Mouse (Mus musculus) telencephalon, adult 2 months (tissue): ENCODE data around the gene Rapgef4.

Source experiments
- DNase-seq: peaks from one replicate; pipeline ENCODE4 v3.0.0-alpha.2; 2011; ENCODE audit warnings: low read depth, low spot score

Rapgef4 gene

DNA sequence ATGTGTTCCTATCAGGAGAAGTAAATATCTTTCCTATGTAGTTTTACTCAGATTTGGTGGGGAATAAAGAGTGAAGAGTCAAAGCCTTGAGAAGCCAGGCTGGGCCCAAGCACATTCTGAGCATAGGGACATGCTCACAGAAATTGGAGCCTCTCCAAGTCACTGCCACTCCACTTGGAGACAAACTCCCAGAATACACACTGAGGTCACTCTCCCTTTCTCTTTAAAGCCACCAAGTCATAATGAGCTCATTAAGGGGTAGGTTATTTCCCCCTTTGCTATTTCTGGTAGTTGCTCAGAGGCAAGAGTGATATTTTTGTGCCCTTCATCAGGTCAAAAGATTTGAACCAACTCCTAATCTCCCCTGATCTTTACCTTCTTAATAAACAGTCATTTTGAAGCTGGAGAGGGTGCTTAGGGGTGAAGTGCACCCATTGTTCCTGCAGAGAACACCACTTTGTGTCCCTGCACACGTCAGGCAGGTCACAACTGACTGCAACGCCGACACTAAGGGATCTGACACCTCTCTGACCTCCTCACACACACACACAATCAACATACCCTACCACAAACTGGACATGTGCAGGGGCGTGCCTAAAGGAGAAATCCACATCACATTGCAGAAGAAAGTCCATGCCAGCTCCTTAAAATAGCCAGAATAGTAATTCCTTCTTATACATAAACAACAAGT is 288.8 kb downstream of the Rapgef4 start:
- no peak for DNase-seq

DNA sequence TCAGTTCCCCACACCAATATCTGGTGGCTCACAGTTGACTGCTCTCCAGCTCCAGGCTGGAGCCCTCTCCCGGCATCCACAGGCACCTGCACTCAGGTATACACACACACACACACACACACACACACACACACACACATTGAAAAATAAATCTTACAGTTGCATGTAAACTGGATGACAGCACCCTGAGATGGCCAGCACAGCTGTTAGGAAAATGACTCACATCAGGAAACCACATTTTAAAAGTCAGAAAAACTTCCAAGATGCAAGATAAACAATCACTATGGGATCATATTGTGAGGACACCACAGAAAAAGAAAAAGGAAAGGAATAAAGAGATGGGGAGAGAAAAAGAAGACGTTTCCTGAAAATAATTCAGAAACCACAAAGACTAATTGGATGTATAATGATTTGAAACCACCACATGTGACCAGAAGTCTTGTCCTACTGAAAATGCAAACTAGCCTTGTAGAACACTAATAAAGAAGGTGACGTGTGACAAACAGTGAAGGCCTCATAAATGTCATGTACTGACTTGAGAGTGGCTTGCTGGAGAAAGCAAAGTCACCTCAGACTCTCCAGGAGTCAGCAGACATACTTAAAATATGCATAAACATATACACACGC is 297.3 kb downstream of the Rapgef4 start:
- DNase-seq, result no peak

DNA sequence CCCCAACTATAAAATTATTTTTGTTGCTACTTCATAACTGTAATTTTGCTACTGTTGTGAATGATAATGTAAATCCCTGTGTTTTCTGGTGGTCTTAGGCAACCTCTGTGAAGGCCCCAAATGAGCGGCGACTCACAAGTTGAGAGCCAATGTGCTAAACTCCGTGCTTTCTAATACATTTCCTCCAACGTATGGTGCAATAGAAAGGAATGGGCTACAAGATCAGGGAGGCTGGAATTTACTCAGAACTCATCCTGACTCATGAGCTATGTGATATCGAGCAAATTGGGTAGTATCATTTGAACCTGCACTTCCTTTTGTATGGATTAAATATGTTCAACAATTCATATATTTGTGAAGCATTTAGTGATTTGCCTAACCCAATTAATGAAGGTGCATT is 299.5 kb downstream of the Rapgef4 start:
- DNase-seq, result no peak

DNA sequence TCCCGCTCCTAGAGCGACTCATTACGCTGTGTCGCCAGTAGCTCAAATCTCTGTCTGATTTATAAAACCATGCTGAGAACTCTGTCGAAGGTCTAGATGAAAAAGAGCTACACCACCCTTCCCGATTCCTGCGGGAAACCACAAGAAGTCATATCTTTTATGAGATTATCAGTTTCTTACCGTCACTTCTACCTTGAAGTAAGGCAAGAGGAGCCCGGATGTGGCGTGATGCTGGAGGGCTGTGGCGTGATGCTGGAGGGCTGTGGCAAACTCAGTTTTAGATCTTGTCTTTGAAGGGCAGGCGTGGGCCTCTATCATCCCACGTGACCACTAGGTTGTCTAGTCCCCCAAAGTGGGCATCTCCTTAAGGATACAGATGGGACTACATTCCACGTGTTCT is 300.9 kb downstream of the Rapgef4 start:
- DNase-seq, result no peak

DNA sequence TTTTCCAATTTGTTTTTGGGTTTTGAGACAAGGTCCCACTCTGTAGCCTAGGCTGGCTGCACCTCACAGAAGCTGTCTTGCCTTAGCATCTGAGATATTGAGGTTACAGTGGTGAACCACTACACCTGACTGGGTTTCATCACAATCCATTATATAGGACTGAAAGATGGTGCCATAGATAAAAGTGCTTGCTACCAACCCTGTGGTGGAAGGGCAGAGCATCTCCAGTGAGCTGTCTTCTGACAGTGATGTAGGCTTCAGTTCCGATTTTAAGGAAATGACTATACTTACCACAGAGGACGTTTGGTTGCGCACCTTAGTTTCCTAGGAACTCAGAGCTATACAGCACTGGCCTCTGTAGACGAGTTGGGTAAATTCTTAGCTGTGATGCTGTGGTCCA is 301.7 kb downstream of the Rapgef4 start:
- no peak for DNase-seq

DNA sequence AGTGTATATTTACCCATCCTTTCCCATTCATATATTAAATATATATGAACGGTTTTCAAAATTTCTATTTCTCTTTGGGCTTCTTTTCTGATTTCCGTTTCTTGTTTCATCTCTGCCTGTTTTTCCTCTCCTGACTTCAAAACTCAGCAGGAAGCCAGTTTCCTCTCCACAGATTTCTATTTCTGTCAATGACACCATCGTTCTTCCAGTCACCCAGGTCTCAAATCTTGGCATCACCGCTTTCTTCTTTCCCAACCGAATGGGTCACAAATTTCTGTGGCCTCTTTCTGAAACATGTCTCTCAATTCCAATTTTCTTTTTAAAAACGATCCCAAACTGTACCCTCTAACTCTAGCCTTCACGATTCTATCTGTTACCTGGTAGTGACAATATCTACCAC is 303.6 kb downstream of the Rapgef4 start:
- DNase-seq, result no peak

DNA sequence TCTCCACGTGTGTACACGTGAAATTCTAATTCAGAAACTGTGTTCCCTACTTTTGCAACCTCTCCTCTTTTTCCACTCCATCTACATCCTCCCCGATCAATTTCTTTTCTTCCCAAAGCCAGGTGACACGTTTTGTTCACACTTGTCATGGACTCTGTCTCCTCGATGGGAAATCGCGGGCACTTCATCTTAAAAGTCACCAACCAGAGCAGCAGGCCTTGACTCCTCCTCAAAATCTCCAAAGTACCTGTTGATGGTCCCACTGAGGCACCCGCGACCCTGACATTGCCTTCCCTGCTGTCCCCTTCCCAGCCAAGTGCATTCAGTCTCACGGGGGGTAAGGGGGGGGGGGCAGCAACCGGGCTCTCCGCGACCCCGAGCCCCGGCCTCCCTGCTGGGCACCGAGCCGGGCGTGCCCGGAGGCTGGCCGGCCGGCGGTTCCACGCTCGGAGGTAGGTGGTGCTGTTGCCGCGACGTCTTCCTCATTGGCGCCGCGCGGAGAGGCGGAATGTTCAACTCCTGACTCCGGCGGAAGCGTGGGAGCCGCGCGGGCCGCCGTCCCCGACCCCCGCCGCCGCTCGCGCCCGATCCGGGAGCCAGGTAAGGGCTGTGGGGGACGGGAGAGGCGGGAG is 304.3 kb downstream of the Rapgef4 start, which contains the start of gene Map3k20:
TSS of gene Map3k20 (plus strand) at position 382 of the 632 bp plus-strand sequence.
- no peak for DNase-seq

DNA sequence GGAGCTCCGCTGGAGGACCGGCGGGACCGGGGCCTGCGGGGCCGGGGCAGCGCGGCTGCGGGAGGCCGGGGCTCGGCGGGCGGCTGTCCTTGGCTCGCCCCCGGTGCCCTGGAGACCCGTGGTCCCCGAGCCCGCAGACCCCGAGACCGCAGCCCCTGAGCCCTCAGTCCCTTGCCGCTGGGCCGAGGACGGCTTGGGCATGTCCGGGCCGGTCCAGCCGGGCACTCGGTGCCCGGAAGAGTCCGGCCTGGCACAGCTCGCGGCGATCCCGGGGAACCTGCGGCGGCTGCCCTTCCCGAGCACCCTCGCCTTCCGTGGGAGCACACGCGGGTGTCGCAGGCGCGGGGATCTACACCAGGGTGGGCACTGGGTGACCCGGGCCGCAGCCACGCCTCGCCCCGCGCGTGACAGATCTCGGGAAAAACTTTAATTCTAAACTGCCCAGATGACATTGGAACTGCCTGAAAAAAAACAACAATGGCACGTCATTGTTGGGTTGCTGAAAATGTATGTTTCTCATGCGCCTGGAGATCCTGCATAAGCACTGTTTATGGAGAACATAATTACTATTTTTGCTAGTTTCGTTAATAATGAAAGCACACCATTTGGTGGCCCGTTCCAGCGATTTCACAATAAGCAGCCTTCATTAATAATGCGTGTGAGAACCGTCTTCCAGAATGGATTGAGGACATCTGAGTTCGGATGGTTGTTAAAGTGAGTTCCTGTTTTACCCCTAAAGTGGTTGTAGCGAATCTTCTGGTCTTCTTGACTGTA is 305.0 kb downstream of the Rapgef4 start:
- DNase-seq, result no peak

DNA sequence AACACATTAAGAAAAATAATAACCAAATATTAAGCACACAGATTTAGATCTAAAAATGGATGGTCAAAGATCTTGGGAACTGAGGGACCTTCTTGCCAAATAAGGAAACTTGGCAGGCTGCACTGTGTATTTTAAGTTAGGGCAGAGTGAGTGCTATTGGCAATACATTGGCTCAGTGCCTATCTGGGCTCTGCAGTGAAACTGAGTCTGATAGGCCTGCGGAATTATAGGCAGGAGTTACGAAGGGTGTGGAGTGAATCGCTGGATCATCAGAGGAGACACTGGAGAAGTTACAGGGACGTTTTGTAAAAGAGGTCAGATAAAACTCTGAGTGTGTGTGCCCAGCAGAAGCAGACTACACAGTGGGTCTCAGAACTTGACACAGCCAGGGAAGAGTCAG is 306.1 kb downstream of the Rapgef4 start:
- DNase-seq, result no peak

DNA sequence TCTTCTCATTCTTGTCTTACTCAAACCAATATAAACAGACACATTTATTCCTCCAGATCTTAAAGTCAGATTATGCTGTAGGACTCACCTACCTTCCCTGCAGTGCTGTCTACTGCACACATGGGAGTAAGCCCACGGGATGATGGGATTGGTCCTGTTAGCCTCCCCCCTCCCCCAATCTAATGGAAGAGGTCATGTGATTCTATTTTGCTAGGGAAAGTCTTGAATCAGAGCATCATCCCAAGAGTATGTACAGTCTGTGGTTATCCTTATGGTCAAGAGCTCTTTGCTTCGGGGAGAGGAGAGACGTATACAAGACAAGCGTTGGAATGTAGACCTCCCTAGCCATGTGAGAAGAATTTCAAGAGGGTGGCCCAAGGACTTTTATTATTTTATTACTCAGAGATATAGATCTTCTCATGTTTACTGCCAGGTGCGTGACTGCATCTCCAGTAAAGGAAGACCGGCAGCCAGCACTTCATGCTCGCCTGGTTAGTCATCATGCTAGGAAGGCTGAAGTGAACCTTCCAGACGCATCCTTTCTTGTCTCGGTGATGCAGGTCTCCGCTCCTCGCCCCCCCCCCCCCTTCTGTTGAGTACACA is 308.0 kb downstream of the Rapgef4 start:
- DNase-seq, result no peak

DNA sequence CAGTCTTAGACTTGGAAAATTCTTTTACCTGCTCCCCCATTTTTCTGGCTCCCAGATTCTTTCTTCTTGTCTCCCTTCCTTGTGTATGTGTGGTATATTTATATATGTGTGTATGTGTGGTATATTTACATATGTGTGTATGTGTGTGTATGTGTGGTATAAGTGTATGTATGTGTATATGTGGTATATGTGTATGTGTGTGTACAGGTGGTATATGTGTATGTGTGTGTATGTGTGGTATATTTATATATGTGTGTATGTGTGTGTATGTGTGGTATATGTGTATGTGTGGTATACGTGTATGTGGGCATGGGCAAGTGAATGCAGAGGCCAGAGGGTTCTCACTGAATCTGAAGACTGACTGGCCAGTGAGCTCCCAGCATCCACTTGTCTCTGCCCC is 310.1 kb downstream of the Rapgef4 start:
- no peak for DNase-seq

DNA sequence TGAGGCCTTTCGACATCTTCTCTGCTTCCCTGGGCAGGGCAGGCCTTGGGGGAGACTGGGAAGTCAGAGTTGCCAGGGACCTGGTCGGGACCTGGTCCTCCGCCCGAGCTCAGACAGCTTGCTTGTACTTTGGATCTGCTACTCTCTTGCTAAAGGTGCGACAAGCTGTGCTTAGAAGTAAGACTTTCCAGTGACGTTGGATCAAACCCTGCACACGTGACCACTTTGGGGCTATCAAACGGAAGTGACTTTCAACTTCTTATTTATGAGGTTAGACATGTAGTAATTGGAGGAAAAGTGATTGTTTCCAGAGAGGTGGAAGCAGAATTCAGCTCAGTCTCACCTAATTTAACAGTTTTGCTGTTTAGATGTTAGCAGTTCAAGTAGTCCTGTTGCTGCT is 311.5 kb downstream of the Rapgef4 start:
- no peak for DNase-seq

DNA sequence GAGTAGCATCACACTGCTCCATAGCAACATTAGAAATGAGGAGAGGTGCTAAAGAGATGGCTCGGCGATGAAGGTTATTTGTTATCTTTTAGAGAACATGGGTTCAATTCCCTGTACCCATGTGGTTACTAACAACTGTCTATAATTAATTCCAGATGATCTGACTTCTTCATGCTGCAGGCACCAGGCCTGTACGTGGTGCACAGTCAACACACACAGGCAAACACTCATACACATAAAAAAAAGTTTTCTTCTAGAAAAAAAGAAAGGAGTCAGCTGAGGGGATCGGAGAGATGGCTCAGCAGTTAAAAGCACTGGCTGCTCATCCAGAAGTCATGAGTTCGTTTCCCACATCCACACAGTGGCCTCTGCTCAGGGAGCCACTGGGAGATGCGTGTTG is 314.0 kb downstream of the Rapgef4 start:
- DNase-seq, result no peak

DNA sequence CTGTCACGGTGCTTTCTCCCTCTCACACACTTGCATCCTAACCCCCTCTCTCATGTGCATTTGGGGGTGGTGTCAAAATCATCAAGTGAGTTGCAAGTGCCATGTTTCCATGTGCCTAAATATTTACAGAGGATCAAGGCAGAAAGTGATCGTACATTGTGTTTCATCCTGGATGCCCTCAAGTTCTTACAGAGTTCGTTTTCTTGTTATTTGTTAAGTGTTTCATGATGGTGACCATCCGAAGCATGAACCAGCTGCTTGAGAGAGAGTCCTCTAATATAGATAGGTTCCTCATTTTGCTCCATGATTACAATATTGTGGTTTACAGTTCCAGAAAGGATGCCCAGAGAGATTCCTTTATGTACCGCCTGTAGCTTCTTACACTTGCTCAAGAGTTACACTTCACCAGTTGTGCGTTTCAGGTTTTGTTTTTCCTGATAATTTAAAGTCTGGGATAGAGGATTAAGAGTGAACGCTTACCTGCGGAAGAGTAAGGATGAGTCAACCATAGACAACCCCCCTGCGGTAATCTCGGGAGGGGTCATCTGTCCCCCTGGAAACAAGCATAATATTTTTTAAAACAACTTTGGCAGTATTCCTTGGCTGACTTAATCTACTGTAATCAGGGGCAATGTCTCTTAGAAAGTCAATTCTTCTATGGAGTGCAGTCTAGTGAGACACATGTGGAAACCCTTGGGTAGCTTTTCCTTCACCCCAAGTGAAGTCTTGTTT is 316.1 kb downstream of the Rapgef4 start:
- DNase-seq, result no peak

DNA sequence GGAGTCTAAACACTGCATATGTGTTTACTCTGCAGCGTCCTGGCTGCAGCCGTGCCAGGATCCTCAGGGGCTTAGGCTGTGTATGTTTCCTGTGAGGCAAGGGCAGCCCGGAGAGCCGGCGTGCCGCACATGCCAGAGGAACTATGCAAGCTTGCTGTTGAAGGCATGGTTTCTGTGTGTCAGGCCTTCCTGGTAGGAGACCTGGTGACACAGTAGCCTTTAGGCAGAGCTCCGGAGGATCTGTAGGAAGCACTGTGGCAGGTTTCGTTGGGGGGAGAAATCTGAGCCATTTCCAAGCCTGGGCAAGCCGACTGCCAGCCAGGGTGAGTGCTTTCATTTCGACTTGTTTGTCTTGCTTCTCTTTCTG is 316.7 kb downstream of the Rapgef4 start:
- DNase-seq, result no peak

DNA sequence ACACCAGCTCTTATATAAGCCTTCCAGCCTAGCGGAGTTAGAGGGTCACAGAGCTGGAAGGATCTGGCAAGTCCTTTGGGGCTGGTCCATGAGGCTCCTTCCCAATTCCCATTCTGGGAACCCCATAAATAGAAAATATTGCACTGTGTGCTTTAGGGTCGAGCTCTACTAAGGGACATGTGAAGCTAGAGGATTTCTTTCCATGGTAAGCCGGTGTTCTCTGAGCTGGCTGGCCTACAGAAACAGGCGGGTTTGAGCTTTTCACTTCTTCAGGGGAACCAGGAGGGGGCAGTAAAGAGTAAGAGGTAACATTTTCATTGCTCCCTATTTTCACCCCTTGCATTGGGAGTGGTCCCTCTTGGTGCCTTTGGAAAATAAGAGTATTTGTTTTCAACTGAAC is 317.4 kb downstream of the Rapgef4 start:
- no peak for DNase-seq

DNA sequence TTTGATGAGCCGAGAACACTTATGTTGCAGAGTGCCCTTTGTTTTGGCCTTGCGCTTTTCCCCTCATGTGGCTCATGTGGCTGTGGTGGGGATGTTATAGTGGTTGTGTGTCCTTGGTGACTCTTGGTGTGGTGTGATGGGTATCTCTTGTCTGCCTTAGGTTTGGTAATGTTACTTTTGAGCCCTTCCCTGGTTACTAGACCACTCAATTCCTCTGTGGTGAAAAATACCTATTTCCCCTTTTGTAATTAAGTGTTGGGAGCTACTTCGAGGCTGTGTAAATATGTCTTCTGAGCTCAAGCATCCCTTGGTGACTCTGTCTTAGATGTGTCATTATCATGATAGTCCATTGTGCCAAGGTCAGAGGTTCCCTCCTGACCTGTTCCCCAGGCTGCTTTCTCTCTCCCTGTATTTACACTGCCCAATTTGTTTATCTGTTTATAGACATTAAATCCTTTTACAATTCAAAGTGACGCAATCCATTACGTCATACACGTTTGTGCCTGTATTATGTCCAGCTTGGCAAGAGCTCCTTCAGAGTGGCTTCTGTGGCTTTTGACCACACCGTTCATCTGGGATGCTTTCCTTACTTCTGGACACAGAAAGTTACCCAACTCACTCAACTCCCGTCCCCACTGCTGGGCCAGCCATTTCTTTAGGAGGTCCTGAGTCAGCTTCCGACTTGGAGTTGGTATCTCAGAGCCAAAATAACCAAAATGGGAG is 320.3 kb downstream of the Rapgef4 start:
- no peak for DNase-seq

DNA sequence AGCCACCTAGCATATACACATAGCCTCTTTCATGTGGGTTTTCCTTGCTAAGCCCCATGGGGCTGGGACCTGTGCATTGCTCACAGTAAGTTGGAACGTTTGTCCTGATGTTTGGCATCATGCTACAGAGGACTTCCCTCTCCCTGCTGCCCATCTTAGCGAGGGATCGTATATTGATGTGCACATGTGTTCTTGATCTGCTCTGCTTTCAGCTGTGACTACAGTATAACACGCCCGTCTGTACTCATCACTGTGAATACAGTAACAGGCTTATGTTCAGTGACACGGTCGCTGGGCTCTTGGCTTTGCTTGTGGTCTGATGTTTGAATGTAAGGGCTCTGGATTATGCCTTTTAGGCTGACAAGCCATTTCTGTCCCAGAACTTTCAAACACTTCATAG is 324.7 kb downstream of the Rapgef4 start:
- no peak for DNase-seq
